Mouse (Mus musculus) erythroblast, embryonic 14.5 days (primary cell): ENCODE data around the gene Kcnmb2. TPM values are rescaled to one million over a fixed set of nuclear protein-coding genes. Genes with fewer than 3 reads are reported as not detected.

Experiments used
- H3K27me3 ChIP-seq: 2 replicates; pipeline ENCODE4 v1.6.1; 2012; ENCODE audit warnings: inconsistent platforms; ENCODE audit not compliant: control insufficient read depth
- H3K36me3 ChIP-seq: 2 replicates; pipeline ENCODE4 v1.6.1; 2012; ENCODE audit warnings: mild to moderate bottlenecking, inconsistent platforms; ENCODE audit not compliant: control insufficient read depth
- H3K4me1 ChIP-seq: 2 replicates; pipeline ENCODE4 v1.6.1; 2012; ENCODE audit warnings: inconsistent platforms; ENCODE audit not compliant: control insufficient read depth
- H3K4me3 ChIP-seq: replicated peaks from 2 replicates; pipeline ENCODE3; 2012; ENCODE audit warnings: moderate library complexity, mild to moderate bottlenecking, inconsistent platforms
- H3K9me3 ChIP-seq: 2 replicates; pipeline ENCODE4 v1.6.1; 2012; ENCODE audit warnings: low read length, inconsistent platforms, mixed read lengths; ENCODE audit not compliant: control insufficient read depth
- GATA1 ChIP-seq: IDR thresholded peaks from 2 replicates; pipeline ENCODE4 v1.6.1; 2012; ENCODE audit warnings: low read length, inconsistent platforms, mixed read lengths
- TAL1 ChIP-seq: IDR thresholded peaks from 3 replicates; pipeline ENCODE4 v1.6.1; 2012; ENCODE audit warnings: low read length, inconsistent platforms, mixed read lengths
- polyA plus RNA-seq: library from polyadenylated mRNA; stranded (reverse); fragments of >175 nt; gene quantifications from 2 replicates; pipeline ENCODE4 v1.2.3, GENCODE M21; 2012

Kcnmb2 gene
- polyA plus RNA-seq, 1 experiment, result not detected

DNA sequence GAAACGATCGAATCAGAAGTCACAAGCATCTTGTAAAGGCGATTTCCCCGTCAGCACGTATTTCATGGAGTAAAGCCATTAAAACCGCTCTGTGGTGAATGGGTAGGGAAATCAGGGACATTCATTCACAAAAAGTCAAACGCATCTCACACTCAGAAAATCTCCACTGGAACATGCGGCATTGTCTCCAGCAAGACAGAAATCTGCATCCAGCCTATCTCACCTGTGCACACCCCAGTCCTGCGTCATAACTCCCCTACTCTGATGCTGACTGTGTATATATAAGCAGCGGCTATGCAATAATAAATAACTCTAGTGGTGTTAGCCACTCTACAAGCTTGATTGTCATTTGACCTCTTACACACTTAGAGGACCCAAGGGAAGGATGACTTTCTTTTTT lies 199.1 kb downstream of the Kcnmb2 start:
- H3K36me3 ChIP-seq, result no peaks in the 10 kb centered on the region
- no peak for TF ChIP-seq TAL1
- TF ChIP-seq GATA1, result no peak
- H3K4me1 ChIP-seq, result no peaks in the 10 kb centered on the region
- no peaks in the 10 kb centered on the region for H3K27me3 ChIP-seq
- H3K4me3 ChIP-seq, result no peak overlapping the region
- H3K9me3 ChIP-seq, result peaks cover 3% of the 10 kb centered on the region; the same call in 1 of the 2 replicates

DNA sequence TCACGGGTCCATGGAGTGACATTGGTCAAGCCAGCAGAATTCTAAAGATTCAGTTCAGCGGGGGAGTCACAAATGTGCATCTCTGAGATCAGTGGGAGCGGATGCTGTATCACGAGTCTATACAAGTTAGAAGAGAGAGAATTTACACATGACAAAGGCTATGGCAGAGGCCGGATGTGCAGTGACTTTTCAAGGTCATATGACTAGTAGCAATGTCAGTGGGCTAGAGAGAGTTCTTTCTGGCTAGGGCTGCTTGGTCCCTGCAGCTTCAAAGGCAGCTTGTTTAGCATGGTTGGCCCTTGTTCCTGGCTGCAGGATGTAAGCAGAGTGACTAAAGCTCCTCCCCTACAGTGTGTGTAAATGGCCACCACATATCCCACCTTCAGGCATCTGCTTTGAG lies 217.5 kb downstream of the Kcnmb2 start:
- H3K4me3 ChIP-seq, result no peak overlapping the region

DNA sequence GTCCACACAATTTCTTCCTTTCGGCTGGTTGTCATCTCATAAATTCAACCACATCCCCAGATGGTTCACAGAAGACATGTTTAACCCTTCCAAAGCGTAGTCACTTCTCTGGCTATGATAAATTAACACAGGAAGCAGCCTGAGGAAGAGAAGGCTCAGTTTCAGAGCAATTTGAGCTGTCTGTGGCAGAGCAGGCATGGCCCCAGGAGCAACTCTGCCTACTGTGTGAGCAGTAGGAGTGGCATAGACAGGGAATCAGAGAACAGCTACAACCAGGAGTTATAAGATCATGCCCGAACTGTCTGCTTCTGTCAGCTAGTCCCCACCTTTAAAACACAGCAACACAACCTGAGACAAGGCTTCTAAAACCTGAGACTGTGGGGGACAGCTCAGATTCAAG lies 219.4 kb downstream of the Kcnmb2 start:
- no peaks in the 10 kb centered on the region for H3K27me3 ChIP-seq

More for the DNA sequence above, 217.5 kb downstream of the Kcnmb2 start:
- Histone ChIP-seq H3K27me3 (no peaks in the 10 kb centered on the region), H3K4me1 (no peaks in the 10 kb centered on the region), H3K9me3 (no peaks in the 10 kb centered on the region), H3K36me3 (no peaks in the 10 kb centered on the region)
- no peak for TF ChIP-seq GATA1

DNA sequence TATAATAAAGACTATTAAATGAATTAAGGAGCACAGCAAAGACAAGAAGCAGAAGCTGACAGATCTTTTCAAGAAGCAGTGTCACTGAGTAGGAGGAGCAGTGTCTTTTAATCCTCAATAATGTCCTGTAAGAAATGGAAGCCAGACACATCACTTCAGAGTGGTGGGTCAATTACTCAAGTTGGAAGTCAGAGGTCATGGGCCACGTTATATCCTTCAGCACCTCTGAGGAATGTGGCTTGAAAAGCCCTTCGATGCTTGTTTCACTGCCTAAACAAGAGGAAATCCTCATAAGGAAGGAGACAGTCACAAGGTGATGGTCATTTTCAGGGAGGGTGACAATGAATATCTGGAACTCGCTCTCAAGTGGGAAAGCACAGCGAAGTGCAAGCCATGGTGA lies 223.1 kb downstream of the Kcnmb2 start:
- H3K9me3 ChIP-seq, result no peaks in the 10 kb centered on the region
- TF ChIP-seq GATA1, result no peak
- TF ChIP-seq TAL1, result no peak
- H3K4me3 ChIP-seq, result no peak overlapping the region
- H3K27me3 ChIP-seq, result no peaks in the 10 kb centered on the region
- no peaks in the 10 kb centered on the region for H3K36me3 ChIP-seq
- H3K4me1 ChIP-seq, result no peaks in the 10 kb centered on the region

More for the DNA sequence above, 219.4 kb downstream of the Kcnmb2 start:
- TF ChIP-seq GATA1 (no peak), TAL1 (no peak)
- H3K36me3 ChIP-seq, result no peaks in the 10 kb centered on the region
- no peaks in the 10 kb centered on the region for H3K9me3 ChIP-seq
- H3K4me3 ChIP-seq, result no peak overlapping the region
- no peaks in the 10 kb centered on the region for H3K4me1 ChIP-seq

DNA sequence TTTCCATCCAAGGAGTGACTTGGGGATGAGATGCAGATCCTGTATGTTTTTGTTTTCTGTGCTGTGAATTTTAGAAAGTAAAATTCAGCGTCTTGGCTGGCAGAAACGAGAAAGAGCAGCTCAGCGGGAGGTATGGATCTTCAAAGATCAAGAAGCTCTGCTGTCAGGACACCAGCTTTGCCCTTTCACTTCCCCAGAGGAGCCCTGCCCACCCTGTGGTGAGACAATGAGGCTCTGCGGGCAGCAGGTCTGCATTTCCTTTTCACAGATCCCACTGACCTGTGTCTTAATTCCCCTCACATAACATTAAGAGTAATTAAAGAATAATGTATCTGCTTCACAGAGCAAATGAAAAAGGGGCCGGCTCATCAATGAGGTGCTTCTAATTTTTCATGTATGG lies 226.1 kb downstream of the Kcnmb2 start:
- H3K4me1 ChIP-seq, result no peaks in the 10 kb centered on the region
- H3K36me3 ChIP-seq, result no peaks in the 10 kb centered on the region
- TF ChIP-seq TAL1, result no peak
- TF ChIP-seq GATA1, result no peak
- H3K4me3 ChIP-seq, result no peak overlapping the region
- no peaks in the 10 kb centered on the region for H3K27me3 ChIP-seq
- no peaks in the 10 kb centered on the region for H3K9me3 ChIP-seq

DNA sequence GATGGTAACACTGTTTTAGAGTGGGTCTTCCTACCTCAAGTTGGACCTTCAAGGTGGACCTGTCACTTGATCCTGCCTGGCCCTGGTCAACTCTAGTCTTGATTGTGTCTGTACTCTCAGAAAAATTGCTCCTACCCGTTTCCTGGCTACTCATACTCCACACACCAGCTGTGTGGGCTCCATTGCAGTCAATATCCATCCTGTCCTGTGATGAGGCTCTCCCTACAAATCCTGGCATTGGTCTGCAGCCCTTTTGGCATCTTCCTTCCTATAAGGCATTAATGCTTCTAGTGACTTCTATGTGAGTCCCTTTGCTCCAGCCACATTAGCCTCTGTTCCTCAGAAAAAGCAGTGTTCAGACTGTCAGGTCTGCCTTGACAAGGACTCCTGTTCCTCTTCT lies 228.4 kb downstream of the Kcnmb2 start:
- Histone ChIP-seq H3K4me3 (no peak overlapping the region), H3K36me3 (no peaks in the 10 kb centered on the region)
- TF ChIP-seq TAL1 (no peak), GATA1 (no peak)

DNA sequence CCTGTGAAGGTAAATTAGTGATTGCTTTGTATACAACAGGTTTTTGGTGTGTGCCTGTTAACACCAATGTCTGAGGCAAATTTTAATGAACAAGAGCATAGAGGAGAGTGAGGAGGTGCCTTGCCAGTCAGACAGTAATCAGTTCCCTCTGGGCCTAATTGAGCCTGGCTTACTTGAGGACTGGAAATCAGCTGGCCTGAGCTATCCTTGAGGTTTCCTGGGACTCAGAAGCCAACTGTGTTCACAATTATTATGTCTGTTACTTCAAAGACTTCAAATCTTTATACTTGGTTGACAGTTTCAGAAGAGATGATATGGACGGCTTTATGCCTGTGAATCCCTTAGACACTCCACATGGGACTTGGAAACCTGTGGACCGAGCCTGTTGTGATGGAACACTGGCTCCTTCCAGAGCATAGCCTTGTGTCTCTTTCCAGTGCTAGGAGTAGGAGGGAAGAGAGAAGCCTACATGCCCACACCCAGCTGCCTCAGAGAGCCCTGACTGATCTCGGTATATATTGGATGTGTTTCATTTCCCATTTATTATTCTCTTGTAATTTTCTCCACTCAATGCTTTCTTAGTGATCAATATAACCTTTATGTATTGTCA lies 230.2 kb downstream of the Kcnmb2 start:
- Histone ChIP-seq H3K4me3 (no peak overlapping the region), H3K27me3 (no peaks in the 10 kb centered on the region), H3K4me1 (no peaks in the 10 kb centered on the region), H3K36me3 (no peaks in the 10 kb centered on the region), H3K9me3 (no peaks in the 10 kb centered on the region)
- TF ChIP-seq GATA1, result no peak
- no peak for TF ChIP-seq TAL1

More for the DNA sequence above, 228.4 kb downstream of the Kcnmb2 start:
- Histone ChIP-seq H3K9me3 (no peaks in the 10 kb centered on the region), H3K27me3 (no peaks in the 10 kb centered on the region), H3K4me1 (no peaks in the 10 kb centered on the region)

DNA sequence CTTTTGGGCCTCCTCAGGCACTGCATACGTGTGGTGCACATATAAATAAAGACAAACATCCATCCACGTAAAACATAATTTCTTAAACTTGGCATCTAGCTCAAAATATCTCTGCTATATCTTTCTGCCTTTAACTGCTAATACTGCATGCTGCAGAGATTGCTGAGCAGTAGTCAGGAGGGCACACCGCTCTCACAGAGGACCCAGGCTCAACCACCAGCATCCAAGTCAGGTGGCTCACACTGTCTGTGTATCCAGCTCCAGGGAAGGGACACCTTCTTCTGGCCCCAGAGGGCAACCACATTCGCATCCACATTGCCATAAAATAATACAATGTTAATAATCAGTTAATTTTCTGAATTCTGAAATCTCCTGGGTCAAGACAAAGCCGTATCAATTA lies 241.9 kb downstream of the Kcnmb2 start:
- no peaks in the 10 kb centered on the region for H3K27me3 ChIP-seq
- no peaks in the 10 kb centered on the region for H3K4me1 ChIP-seq
- no peak for TF ChIP-seq TAL1
- TF ChIP-seq GATA1, result no peak
- no peak overlapping the region for H3K4me3 ChIP-seq
- H3K9me3 ChIP-seq, result peaks cover 5% of the 10 kb centered on the region; the same call in 1 of the 2 replicates
- H3K36me3 ChIP-seq, result no peaks in the 10 kb centered on the region

DNA sequence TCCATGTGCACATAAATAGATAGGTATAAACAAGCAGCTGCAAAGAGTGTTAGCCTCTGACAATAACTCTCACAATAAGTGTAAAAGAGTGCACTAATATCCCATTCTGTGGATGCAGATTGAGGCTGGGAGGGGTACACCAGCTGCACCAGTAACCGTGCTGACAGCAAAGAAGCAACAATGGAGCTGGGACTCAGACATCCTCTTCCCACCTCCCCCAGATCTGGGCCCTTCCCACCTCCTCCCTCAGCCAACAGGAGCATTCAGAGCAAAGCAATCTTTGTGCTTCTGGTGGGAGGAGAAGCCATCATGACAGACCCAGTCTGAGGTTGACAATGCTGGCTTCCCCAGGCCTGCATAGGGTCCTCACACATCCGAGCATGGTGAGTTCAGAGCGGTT lies 242.3 kb downstream of the Kcnmb2 start:
- Histone ChIP-seq H3K27me3 (no peaks in the 10 kb centered on the region), H3K36me3 (no peaks in the 10 kb centered on the region), H3K9me3 (peaks cover 5% of the 10 kb centered on the region; the same call in 1 of the 2 replicates), H3K4me3 (no peak overlapping the region), H3K4me1 (no peaks in the 10 kb centered on the region)
- TF ChIP-seq TAL1 (no peak), GATA1 (no peak)

DNA sequence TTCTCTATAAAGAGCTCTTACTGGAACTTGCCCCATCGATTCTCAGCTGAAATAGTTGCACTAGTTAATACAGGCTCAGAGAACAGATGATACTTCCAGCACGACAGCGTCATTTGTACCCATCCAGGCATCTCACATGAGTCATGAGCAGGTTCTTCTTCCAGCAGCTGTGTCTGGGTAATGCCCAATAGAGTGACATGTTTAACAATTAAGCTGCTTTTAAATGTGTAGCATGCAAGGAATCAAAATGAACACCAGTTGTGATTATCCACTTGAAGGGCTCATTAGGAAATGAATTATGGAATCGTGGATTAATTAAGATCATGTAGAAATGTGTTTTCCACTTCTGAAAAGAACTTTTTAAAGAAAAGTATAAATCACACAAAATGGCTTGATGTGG lies 245.4 kb downstream of the Kcnmb2 start:
- H3K27me3 ChIP-seq, result no peaks in the 10 kb centered on the region
- no peaks in the 10 kb centered on the region for H3K4me1 ChIP-seq
- H3K9me3 ChIP-seq, result peaks cover 5% of the 10 kb centered on the region; the same call in 1 of the 2 replicates
- TF ChIP-seq TAL1 (no peak), GATA1 (no peak)
- H3K36me3 ChIP-seq, result no peaks in the 10 kb centered on the region
- H3K4me3 ChIP-seq, result no peak overlapping the region
